Mouse (Mus musculus) forebrain, embryonic 12.5 days (tissue): ENCODE measurements around the gene Trak1. TPM values are rescaled to one million over a fixed set of nuclear protein-coding genes. Genes with fewer than 3 reads are reported as not detected.

Experiments used
- ATAC-seq: fragments of 200-750 bp; cut with Nextera tagmentation; 2 replicates; pipeline ENCODE4 v1.8.0; 2017; ENCODE audit warnings: moderate TSS enrichment; ENCODE audit not compliant: low FRiP score
- H3K27ac ChIP-seq: fragments of 300-500 bp; sonication (generic); 2 replicates; pipeline ENCODE4 v1.5.1; 2016; ENCODE audit warnings: mild to moderate bottlenecking
- H3K27me3 ChIP-seq: fragments of 300-500 bp; sonication (generic); 2 replicates; pipeline ENCODE4 v1.6.1; 2016; ENCODE audit warnings: mild to moderate bottlenecking
- H3K36me3 ChIP-seq: fragments of 300-500 bp; sonication (generic); replicated peaks from 2 replicates; pipeline ENCODE4 v1.6.1; 2016; ENCODE audit warnings: mild to moderate bottlenecking
- H3K4me1 ChIP-seq: fragments of 300-500 bp; sonication (generic); 2 replicates; pipeline ENCODE4 v1.6.1; 2016
- H3K4me2 ChIP-seq: fragments of 300-500 bp; sonication (generic); 2 replicates; pipeline ENCODE4 v1.6.1; 2016; ENCODE audit warnings: mild to moderate bottlenecking, moderate library complexity
- H3K4me3 ChIP-seq: fragments of 300-500 bp; sonication (generic); replicated peaks from 2 replicates; pipeline ENCODE4 v1.5.1; 2016; ENCODE audit warnings: mild to moderate bottlenecking
- H3K9ac ChIP-seq: fragments of 300-500 bp; sonication (generic); 2 replicates; pipeline ENCODE4 v1.6.1; 2016; ENCODE audit warnings: mild to moderate bottlenecking
- H3K9me3 ChIP-seq: fragments of 300-500 bp; sonication (generic); 2 replicates; pipeline ENCODE4 v1.6.1; 2016
- WGBS: fragments of 180-500 bp; shearing (Covaris S2); methylation state at CpG from one replicate; pipeline ENCODE4 v1.1.7; 2016; 5-methylcytosine and 5-hydroxymethylcytosine counted together
- polyA plus RNA-seq: library from polyadenylated mRNA; unstranded; fragments of >200 nt; fragmentation: Nextera tagmentation; extraction: Ambion mirVana; gene quantifications from 2 replicates; pipeline ENCODE4 v1.2.1, GENCODE M21; 2016

Trak1 gene
- polyA plus RNA-seq = 41.2 and 45.3 TPM in 2 replicates

DNA sequence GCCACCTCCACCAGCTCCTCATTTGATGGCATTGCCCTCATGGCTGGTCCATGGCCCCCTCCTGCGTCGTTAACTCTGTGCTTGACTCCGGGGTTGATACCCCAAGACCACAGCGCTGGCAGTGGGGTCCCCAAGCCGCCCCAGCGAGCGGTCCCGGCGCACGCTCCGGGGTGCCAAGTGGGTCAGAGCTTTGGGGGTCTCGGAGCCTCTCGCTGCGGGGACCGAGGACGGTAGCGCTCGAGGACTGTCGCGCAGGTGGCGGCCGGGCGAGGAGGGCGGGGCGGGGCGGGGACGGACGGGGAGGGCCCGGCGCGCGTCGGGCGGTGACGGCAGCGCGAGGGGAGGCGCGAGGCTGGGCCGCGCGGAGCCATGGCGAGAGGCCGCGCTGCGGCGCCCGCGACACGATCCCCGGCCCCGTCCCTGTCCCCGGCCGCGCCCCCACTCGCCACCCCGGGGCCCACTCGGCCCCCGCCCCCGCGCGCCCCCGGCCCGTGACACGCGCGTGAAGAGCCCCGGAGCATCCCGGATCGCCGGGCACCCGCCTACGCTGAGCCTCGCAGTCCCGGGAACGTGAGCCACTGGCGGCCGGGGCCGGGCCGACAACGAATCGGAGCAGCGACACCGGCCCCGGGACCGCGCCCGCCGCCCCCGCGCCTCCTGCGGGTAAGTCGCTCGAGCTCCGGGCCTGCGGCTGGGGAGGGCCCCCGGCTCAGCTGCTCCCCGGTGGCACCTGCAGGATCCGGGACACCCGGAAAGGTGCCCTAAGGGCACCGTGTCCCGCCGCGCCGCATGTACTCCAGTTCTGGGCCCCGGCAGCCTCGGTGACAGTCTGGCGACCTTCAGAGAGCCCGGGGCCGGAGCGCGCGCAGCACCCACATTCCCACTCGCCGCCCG is at the start of gene Trak1:
TSS of gene Trak1 (plus strand) at position 332 of the 894 bp plus-strand sequence.
- Histone ChIP-seq H3K9me3 (no peaks in the 10 kb centered on the region), H3K4me2 (peak within 1 kb of the TSS; percentile 87), H3K27me3 (peaks cover 22% of the 10 kb centered on the region; the same call in 1 of the 2 replicates), H3K27ac (peak within 1 kb of the TSS; percentile 75), H3K9ac (peak within 1 kb of the TSS; percentile 96), H3K4me1 (peaks cover 43% of the 10 kb centered on the region), H3K36me3 (no peaks in the 10 kb centered on the region), H3K4me3 (peak within 1 kb of the TSS; percentile 92)
- WGBS = under 1% methylated on average over 86 of the region's 116 CpGs
- ATAC-seq = peak; percentile 92

DNA sequence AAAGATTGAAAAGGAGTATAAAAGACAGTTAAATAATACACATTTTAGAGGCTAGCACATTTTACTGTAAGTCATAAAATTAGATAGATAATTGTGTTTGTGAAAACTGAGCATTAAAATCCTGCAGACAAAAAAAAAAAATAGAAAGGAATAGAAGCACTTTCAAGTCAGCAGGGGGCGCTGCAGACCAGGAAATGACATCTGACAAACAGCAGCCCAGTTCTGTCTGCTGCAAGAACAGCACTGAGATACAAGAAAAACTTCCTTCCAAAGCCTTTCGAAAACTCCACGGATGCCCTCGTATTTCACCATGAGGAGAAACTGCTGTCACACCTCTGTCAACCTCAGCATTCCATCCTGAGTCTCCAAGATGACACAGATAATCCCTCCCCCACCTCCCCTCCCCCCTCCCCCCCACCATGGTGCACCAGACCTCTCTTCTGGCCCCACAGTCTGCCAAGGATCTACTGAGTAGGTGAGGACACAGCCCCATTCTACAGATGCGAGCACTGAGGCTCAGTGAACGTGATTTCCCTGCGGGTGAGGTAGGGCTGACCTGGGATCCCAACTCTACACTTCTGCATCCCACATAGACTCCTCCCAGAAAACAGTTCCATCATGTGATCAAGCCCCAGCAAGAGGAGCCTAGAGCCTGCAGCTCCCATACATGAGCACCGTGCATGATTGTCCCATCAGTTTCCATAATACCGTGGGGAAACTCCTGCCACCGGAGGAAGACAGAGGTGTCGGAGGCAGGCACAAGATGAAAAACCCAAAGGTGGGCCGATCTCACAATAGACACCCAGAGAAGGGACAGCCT is 49.1 kb upstream of the Trak1 start:
- H3K4me2 ChIP-seq = no peak overlapping the region
- 0 out of 2 replicates have a peak, but pooled peaks cover 4% of the 10 kb centered on the region for H3K36me3 ChIP-seq
- no peak overlapping the region for H3K9ac ChIP-seq
- peak; percentile 60; the same call in 1 of the 2 replicates for ATAC-seq
- H3K9me3 ChIP-seq = no peaks in the 10 kb centered on the region
- WGBS = 71% methylated on average over 12 of the region's 12 CpGs
- no peak overlapping the region for H3K4me3 ChIP-seq
- H3K4me1 ChIP-seq = no peaks in the 10 kb centered on the region
- H3K27ac ChIP-seq = no peak overlapping the region
- H3K27me3 ChIP-seq = no peaks in the 10 kb centered on the region

DNA sequence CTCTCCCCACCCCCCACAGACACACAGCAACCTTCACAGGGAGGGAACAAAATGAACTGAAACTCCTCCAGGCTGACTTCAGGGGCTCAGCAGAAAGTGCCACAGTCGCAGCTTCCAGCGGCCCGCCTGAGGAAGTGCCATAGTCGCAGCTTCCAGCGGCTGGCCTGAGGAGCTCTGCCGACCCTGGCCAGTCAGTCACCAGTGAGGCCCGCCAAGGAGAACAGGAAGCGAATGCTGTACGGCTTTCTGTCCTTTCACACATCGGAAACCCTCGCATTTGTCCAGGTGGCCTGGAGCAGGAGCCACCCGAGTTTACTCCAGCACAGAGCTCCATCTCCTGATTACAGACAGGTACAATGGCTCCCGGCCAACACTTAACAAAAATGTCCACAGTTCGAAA is 47.5 kb upstream of the Trak1 start:
- Histone ChIP-seq H3K4me2 (no peak overlapping the region), H3K9ac (no peak overlapping the region), H3K27ac (no peak overlapping the region), H3K9me3 (no peaks in the 10 kb centered on the region), H3K4me3 (no peak overlapping the region), H3K36me3 (peaks cover 7% of the 10 kb centered on the region), H3K27me3 (no peaks in the 10 kb centered on the region), H3K4me1 (no peaks in the 10 kb centered on the region)
- WGBS = 69% methylated on average over 14 of the region's 14 CpGs
- ATAC-seq = no peak

DNA sequence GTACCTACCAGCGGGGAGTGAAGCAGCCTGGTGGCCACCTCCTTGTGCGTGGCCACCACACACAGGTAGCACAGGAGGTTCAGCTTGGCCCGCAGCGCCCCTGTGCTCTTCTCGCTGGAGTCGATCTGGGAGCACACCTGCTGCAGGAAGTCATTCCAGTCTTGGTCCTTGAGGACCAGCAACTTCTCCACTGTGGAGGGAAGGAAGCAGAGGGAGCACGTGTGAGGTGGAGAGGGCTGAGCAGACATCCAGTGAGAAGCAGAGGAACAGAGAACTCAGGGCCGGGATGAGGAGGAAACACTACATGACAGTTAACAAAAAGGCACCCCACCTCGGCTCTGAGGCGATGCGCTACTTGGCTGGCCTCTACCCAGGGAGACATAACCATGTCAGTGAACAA is 46.4 kb upstream of the Trak1 start:
- H3K9ac ChIP-seq = no peak overlapping the region
- no peaks in the 10 kb centered on the region for H3K4me1 ChIP-seq
- H3K4me2 ChIP-seq = no peak overlapping the region
- peaks cover 9% of the 10 kb centered on the region for H3K36me3 ChIP-seq
- no peak overlapping the region for H3K4me3 ChIP-seq
- H3K27me3 ChIP-seq = no peaks in the 10 kb centered on the region
- no peak for ATAC-seq
- no peak overlapping the region for H3K27ac ChIP-seq
- H3K9me3 ChIP-seq = no peaks in the 10 kb centered on the region
- 93% methylated on average over 11 of the region's 11 CpGs for WGBS

DNA sequence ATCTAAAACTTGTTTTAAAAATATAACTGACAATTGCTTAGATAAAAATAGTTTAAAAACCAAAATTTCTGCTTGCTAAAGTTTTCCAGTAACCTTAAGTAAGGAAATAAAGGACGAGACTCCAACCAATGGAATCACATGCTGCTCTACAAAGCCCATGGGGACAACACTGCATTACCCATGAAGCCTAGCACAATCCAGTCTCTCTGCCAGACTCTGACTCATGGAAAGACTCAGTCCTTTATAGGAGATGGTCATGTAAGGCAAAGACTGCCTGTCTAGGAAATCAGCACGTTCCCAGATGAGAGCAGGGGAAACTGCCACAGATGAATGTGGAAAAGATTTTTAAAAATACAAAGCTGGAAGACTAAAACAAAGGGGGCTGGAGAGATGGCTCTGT is 43.3 kb upstream of the Trak1 start:
- H3K4me2 ChIP-seq = no peak overlapping the region
- no peak overlapping the region for H3K27ac ChIP-seq
- H3K4me1 ChIP-seq = 0 out of 2 replicates have a peak, but pooled peaks cover under 1% of the 10 kb centered on the region
- H3K36me3 ChIP-seq = peaks cover 17% of the 10 kb centered on the region
- no peak for ATAC-seq
- H3K27me3 ChIP-seq = no peaks in the 10 kb centered on the region
- H3K9ac ChIP-seq = no peak overlapping the region
- no peaks in the 10 kb centered on the region for H3K9me3 ChIP-seq
- H3K4me3 ChIP-seq = no peak overlapping the region
- 85% methylated on average over 2 of the region's 2 CpGs for WGBS

DNA sequence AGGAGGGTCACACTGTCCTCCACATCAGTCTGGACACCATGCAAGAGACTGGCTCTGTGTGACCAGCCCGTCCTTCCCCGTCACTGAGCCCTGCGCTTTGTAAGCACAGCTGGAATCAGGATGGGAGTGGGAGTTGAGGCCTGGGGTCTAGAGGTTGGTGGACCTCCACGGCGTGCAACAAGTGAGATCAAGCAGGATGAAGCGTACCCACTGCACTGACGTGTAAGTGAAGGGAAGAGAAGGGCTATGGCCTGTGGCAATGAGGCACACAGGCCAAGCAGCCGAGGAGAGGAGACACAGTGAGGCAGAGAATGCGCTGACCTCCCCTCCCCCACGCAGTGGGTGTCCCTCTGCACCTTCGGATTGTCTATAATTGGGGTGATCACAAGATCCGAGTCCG is 42.5 kb upstream of the Trak1 start:
- Histone ChIP-seq H3K27ac (no peak overlapping the region), H3K9ac (no peak overlapping the region), H3K4me1 (0 out of 2 replicates have a peak, but pooled peaks cover 3% of the 10 kb centered on the region), H3K27me3 (no peaks in the 10 kb centered on the region), H3K4me2 (no peak overlapping the region), H3K4me3 (no peak overlapping the region), H3K36me3 (peaks cover 22% of the 10 kb centered on the region), H3K9me3 (no peaks in the 10 kb centered on the region)
- 95% methylated on average over 13 of the region's 13 CpGs for WGBS
- ATAC-seq = no peak

DNA sequence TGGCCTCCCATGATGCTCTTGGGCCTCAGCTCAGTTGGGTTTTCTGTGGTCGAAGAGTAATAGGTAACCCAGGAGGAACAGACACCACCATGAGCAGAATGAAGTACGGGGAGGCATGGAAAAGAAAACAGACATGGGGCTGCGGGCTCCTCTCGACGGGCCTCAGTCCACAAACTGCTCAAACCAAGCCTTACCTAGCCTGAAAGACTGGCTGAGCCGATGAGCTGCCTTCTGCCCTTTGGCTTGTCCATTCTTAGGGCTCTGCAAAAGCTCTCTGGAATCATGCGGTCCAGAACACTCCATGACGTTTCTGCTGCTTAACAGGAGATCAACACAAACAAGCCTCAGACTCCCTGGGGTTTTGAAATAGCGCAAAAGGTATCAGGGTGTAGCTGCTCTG is 40.2 kb upstream of the Trak1 start:
- Histone ChIP-seq H3K4me2 (no peak overlapping the region), H3K9ac (no peak overlapping the region), H3K27ac (no peak overlapping the region), H3K27me3 (no peaks in the 10 kb centered on the region), H3K9me3 (no peaks in the 10 kb centered on the region), H3K36me3 (peaks cover 26% of the 10 kb centered on the region), H3K4me1 (0 out of 2 replicates have a peak, but pooled peaks cover 3% of the 10 kb centered on the region), H3K4me3 (no peak overlapping the region)
- WGBS = 86% methylated on average over 9 of the region's 9 CpGs
- no peak for ATAC-seq

DNA sequence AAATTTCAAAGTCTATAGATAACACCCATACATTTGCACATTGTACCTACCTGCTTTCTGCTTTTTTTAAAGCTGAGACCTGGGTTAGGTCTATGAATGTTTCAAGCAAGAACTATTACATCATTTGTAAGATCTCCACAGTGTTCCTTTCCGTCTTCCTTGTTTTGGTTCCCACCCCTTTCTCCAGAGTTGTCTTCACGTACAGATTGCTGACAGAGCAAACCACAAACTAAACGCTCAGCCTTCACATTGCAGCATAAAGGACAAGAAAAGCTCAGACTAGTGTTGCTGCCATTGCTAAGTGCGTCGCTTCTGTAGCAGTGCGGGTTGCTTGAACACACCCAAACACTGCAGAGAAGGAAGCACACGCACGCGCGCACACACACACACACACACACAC is 32.0 kb upstream of the Trak1 start:
- no peaks in the 10 kb centered on the region for H3K27me3 ChIP-seq
- peaks cover 20% of the 10 kb centered on the region; the same call in 1 of the 2 replicates for H3K36me3 ChIP-seq
- H3K4me1 ChIP-seq = no peaks in the 10 kb centered on the region
- H3K9ac ChIP-seq = no peak overlapping the region
- H3K27ac ChIP-seq = no peak overlapping the region
- ATAC-seq = no peak
- H3K9me3 ChIP-seq = no peaks in the 10 kb centered on the region
- no peak overlapping the region for H3K4me3 ChIP-seq
- WGBS = 89% methylated on average over 10 of the region's 10 CpGs
- H3K4me2 ChIP-seq = no peak overlapping the region

DNA sequence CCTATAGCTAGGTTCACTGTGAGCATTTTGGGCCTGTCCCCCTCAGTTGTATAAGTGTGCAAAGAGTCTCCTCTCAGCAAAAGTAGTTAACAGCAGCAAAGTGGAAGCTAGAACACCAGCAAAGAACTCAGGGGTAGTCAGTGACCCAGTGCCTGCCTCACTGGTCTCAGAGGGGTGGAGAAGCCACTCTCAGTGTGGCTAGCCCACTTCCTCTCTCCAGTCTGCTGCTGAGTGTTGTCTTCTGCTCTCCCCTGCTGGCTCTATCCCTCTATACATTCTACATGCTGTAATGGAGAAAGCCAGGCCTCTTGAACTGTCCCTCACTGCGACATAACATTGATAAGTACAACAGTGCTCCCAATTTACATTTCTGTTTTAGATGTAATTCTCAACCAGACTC is 26.2 kb upstream of the Trak1 start:
- Histone ChIP-seq H3K9me3 (no peaks in the 10 kb centered on the region), H3K4me3 (no peak overlapping the region), H3K9ac (no peak overlapping the region), H3K27ac (no peak overlapping the region), H3K4me1 (0 out of 2 replicates have a peak, but pooled peaks cover 6% of the 10 kb centered on the region), H3K36me3 (no peaks in the 10 kb centered on the region), H3K27me3 (no peaks in the 10 kb centered on the region), H3K4me2 (no peak overlapping the region)
- WGBS = 92% methylated on average over 1 of the region's 1 CpGs
- ATAC-seq = no peak

DNA sequence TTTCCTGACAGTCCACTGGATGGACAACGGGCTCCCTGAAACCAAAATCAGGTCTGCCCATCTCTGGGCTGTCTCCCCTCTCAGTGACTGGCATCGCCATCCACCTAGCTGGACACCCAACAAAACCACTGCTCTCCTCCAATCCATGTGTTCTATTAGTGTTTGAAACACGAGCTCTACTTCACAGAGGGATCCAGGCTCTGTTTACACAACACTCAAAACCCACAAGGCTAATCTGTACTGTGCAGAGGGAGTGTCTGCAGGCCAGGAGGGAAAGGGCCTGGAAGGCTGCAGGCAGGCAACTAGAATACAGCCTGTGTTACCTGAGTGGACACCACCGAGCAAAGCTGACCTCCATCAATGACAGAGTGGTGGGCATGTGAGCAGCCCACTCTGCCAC is 25.7 kb upstream of the Trak1 start:
- WGBS = 74% methylated on average over 4 of the region's 4 CpGs
- no peak overlapping the region for H3K9ac ChIP-seq
- no peak overlapping the region for H3K27ac ChIP-seq
- H3K9me3 ChIP-seq = no peaks in the 10 kb centered on the region
- no peak overlapping the region for H3K4me3 ChIP-seq
- no peaks in the 10 kb centered on the region for H3K36me3 ChIP-seq
- peaks cover 10% of the 10 kb centered on the region; the same call in 1 of the 2 replicates for H3K4me1 ChIP-seq
- no peaks in the 10 kb centered on the region for H3K27me3 ChIP-seq
- no peak overlapping the region for H3K4me2 ChIP-seq
- ATAC-seq = no peak

DNA sequence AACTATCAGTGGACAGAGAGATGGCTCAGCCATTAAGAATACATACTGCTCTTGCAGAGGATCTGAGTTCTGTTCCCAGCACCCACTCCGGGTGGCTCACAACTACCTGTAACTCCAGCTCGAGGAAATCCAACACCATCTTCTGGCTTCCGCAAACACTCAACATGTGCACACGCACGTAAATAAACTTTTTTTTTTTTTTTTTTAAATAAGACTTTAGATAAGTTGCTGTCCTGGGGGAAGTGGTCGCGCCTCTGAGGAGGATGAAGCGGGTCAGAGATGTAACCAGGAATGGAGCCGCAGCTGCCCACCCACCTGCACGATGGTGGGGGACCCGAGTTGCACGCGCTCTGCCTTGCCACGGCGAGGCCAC is 20.6 kb upstream of the Trak1 start:
- Histone ChIP-seq H3K27ac (no peak overlapping the region), H3K36me3 (no peaks in the 10 kb centered on the region; the same call in 1 of the 2 replicates), H3K27me3 (no peaks in the 10 kb centered on the region), H3K9me3 (no peaks in the 10 kb centered on the region), H3K9ac (peak overlapping the region; percentile 75), H3K4me2 (peak overlapping the region; percentile 86), H3K4me1 (peaks cover 20% of the 10 kb centered on the region), H3K4me3 (peak overlapping the region; percentile 59)
- WGBS = 14% methylated on average over 15 of the region's 15 CpGs
- no peak for ATAC-seq
